In the genomic region with DNA sequence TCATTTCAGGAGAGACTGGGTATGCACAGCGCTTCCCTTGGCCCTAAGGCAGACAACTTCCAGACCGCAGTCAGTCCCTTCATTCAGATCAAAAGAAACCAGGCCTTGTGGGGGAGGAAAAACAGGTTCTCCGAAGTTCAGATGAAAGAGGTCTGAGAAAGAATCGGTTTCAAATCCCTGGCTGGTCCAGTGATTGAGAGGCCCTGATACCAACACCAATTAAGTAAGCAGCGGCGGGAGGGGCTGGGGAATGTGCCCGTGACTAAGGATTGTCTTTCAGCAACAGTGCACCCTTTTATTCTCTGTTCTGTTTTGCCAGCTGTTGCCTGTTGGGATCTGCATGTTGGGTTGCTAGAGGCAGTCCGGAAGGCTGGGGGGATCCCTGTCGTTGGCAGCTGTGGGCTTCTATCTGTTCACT, we compare ENCODE assay signal across 12 mouse cellular contexts.
DNase-seq lines count a peak whose midpoint lies in the region; ATAC-seq and TF ChIP-seq lines count a peak whose summit lies in the region.
"Had no signal": no experiment of that assay in that cellular context is flagged by ENCODE, and none has a peak within 500 bp of the region (broad histone marks: within the 10 kb centered on the region; RNA-seq: fewer than 3 reads in every experiment).

No protein-coding gene starts in this region.

- H3K27me3 ChIP-seq in hindbrain, embryonic 10.5 days (ENCODE audit: insufficient read depth, poor library complexity, severe bottlenecking) = no peaks in the 10 kb centered on the region
- no peaks in the 10 kb centered on the region for H3K27me3 ChIP-seq in hindbrain, embryonic 12.5 days
- no peaks in the 10 kb centered on the region for H3K27me3 ChIP-seq in midbrain, embryonic 14.5 days (ENCODE audit: control insufficient read depth, insufficient read depth, low read length)
- no peaks in the 10 kb centered on the region for H3K27me3 ChIP-seq in midbrain, embryonic 13.5 days
- no peaks in the 10 kb centered on the region for H3K27me3 ChIP-seq in hindbrain, postnatal 0 days (ENCODE audit: insufficient read depth, low read length)

- no peak overlapping the region for H3K4me2 ChIP-seq in hindbrain, embryonic 12.5 days (replicated peaks)
- no peak overlapping the region for H3K4me2 ChIP-seq in midbrain, embryonic 14.5 days (ENCODE audit: low read length)
- H3K4me2 ChIP-seq in midbrain, embryonic 13.5 days (replicated peaks) = no peak overlapping the region
- no peak overlapping the region for H3K4me2 ChIP-seq in hindbrain, postnatal 0 days (ENCODE audit: low read depth, low read length)
- H3K4me2 ChIP-seq: lung, embryonic 14.5 days had no signal

- TF ChIP-seq CTCF in hindbrain, postnatal 0 days (IDR thresholded peaks at IDR 0.05; ENCODE audit: low read depth) = no peak
- TF ChIP-seq CTCF in left cerebral cortex, adult 2 months (IDR thresholded peaks at IDR 0.05) = no peak

- peaks cover 29% of the 10 kb centered on the region for H3K4me1 ChIP-seq in hindbrain, embryonic 10.5 days (replicated peaks)
- peaks cover 20% of the 10 kb centered on the region for H3K4me1 ChIP-seq in hindbrain, embryonic 12.5 days
- H3K4me1 ChIP-seq in midbrain, embryonic 14.5 days (ENCODE audit: control insufficient read depth, insufficient read depth, low read length) = peaks cover 6% of the 10 kb centered on the region; the same call in 1 of the 2 replicates
- peaks cover 15% of the 10 kb centered on the region for H3K4me1 ChIP-seq in midbrain, embryonic 13.5 days (replicated peaks)
- no peaks in the 10 kb centered on the region for H3K4me1 ChIP-seq in hindbrain, postnatal 0 days (ENCODE audit: insufficient read depth, low read length)

- 0 out of 2 replicates have a peak overlapping the region, but pooled peaks have one; percentile 1 for H3K27ac ChIP-seq in hindbrain, embryonic 10.5 days
- no peak overlapping the region for H3K27ac ChIP-seq in hindbrain, embryonic 12.5 days
- H3K27ac ChIP-seq in midbrain, embryonic 14.5 days (replicated peaks; ENCODE audit: low read depth, low read length) = no peak overlapping the region
- no peak overlapping the region for H3K27ac ChIP-seq in midbrain, embryonic 13.5 days
- no peak overlapping the region for H3K27ac ChIP-seq in hindbrain, postnatal 0 days
- H3K27ac ChIP-seq in left cerebral cortex, adult 2 months = no peak overlapping the region

- no peak for ATAC-seq in hindbrain, embryonic 12.5 days (ENCODE audit: low FRiP score)
- no peak for ATAC-seq in midbrain, embryonic 14.5 days (ENCODE audit: low FRiP score, low TSS enrichment)
- no peak for ATAC-seq in midbrain, embryonic 13.5 days
- ATAC-seq in hindbrain, postnatal 0 days = 0 out of 2 replicates have a peak, but pooled peaks have one; percentile 24

- 16% methylated on average over 9 of the region's 9 CpGs for WGBS in hindbrain, embryonic 10.5 days
- 16% methylated on average over 9 of the region's 9 CpGs for WGBS in hindbrain, embryonic 12.5 days
- WGBS in midbrain, embryonic 14.5 days = 13% methylated on average over 9 of the region's 9 CpGs
- 14% methylated on average over 9 of the region's 9 CpGs for WGBS in midbrain, embryonic 13.5 days
- 17% methylated on average over 9 of the region's 9 CpGs for WGBS in hindbrain, postnatal 0 days

- DNase-seq in hindbrain, embryonic 10.5 days (ENCODE audit: low spot score) = peak; percentile 42
- peak; percentile 35 for DNase-seq in midbrain, embryonic 14.5 days
- no peak for DNase-seq in hindbrain, postnatal 0 days (ENCODE audit: low spot score)
- DNase-seq in right cerebral cortex, postnatal 14 days = no peak
- DNase-seq in left cerebral cortex, adult 2 months (ENCODE audit: extremely low spot score in 1 of 2, low spot score in 2 of 2) = no peak
- DNase-seq in urinary bladder, postnatal 25 days (ENCODE audit: low spot score) = no peak
- DNase-seq: kidney, postnatal 36 days; left cerebral cortex, postnatal 4 days; lung, embryonic 14.5 days; thymus, adult 2 months had no signal

- intact Hi-C loops in left cerebral cortex, adult 2 months (cut with DNase I) = no loop called here

- H3K9me3 ChIP-seq in hindbrain, embryonic 10.5 days = no peaks in the 10 kb centered on the region
- no peaks in the 10 kb centered on the region for H3K9me3 ChIP-seq in hindbrain, embryonic 12.5 days (replicated peaks)
- H3K9me3 ChIP-seq in midbrain, embryonic 14.5 days (ENCODE audit: control insufficient read depth, low read length) = no peaks in the 10 kb centered on the region
- H3K9me3 ChIP-seq in midbrain, embryonic 13.5 days = no peaks in the 10 kb centered on the region
- no peaks in the 10 kb centered on the region for H3K9me3 ChIP-seq in hindbrain, postnatal 0 days (ENCODE audit: low read length)

- H3K4me3 ChIP-seq in hindbrain, embryonic 10.5 days = no peak overlapping the region
- no peak overlapping the region for H3K4me3 ChIP-seq in hindbrain, embryonic 12.5 days
- no peak overlapping the region for H3K4me3 ChIP-seq in midbrain, embryonic 14.5 days (replicated peaks; ENCODE audit: low read depth, low read length)
- no peak overlapping the region for H3K4me3 ChIP-seq in midbrain, embryonic 13.5 days (replicated peaks)
- no peak overlapping the region for H3K4me3 ChIP-seq in hindbrain, postnatal 0 days (ENCODE audit: low read length)
- H3K4me3 ChIP-seq in left cerebral cortex, adult 2 months = no peak overlapping the region

- H3K36me3 ChIP-seq in hindbrain, embryonic 10.5 days = no peaks in the 10 kb centered on the region
- H3K36me3 ChIP-seq in hindbrain, embryonic 12.5 days = no peaks in the 10 kb centered on the region
- H3K36me3 ChIP-seq in midbrain, embryonic 14.5 days (ENCODE audit: control insufficient read depth, insufficient read depth, low read length) = no peaks in the 10 kb centered on the region
- no peaks in the 10 kb centered on the region for H3K36me3 ChIP-seq in midbrain, embryonic 13.5 days
- H3K36me3 ChIP-seq in hindbrain, postnatal 0 days (ENCODE audit: insufficient read depth, low read length) = no peaks in the 10 kb centered on the region

- no peak overlapping the region for H3K9ac ChIP-seq in hindbrain, embryonic 12.5 days
- no peak overlapping the region for H3K9ac ChIP-seq in midbrain, embryonic 14.5 days (replicated peaks; ENCODE audit: low read length)
- no peak overlapping the region for H3K9ac ChIP-seq in midbrain, embryonic 13.5 days (replicated peaks)
- no peak overlapping the region for H3K9ac ChIP-seq in hindbrain, postnatal 0 days (replicated peaks; ENCODE audit: low read length)
- H3K9ac ChIP-seq: lung, embryonic 14.5 days had no signal

Comparison
In these comparisons a context has a peak if more than half of its experiments do, and no peak if none do; other contexts are left out.
1. DNase-seq: peak in hindbrain, embryonic 10.5 days (single experiment) and midbrain, embryonic 14.5 days (single experiment); none in hindbrain, postnatal 0 days (single experiment), right cerebral cortex, postnatal 14 days (single experiment), left cerebral cortex, adult 2 months (0 of 2) and urinary bladder, postnatal 25 days (single experiment).